Mouse (Mus musculus): ENCODE measurements around the gene Atxn7l2.
"Not testable (repeated sequence)": the region's sequence is repeated elsewhere in the genome, so short reads cannot be mapped to it uniquely, and the experiment has no call there.

The Atxn7l2 gene

GRCm38 (mm10) chr3:108210771-108211139 lies at the start of gene Atxn7l2:
Gene Atxn7l2 (minus strand): TSS chr3:108210934.
- DNase-seq (ENCODE audit: low spot score in 2 of 2) = peak in 1 of 2 experiments; percentile 84

- DNase-seq (ENCODE audit: low spot score in 2 of 2) = no peak
Measured at GRCm38 (mm10) chr3:108259319-108259718, 48.6 kb upstream of the Atxn7l2 start.

- no peak for DNase-seq (ENCODE audit: low spot score in 2 of 2)
Measured at GRCm38 (mm10) chr3:108257831-108258500, 47.2 kb upstream of the Atxn7l2 start.

- peak; percentile 98 for DNase-seq (ENCODE audit: low spot score in 2 of 2)
Measured at GRCm38 (mm10) chr3:108256719-108257637, 46.2 kb upstream of the Atxn7l2 start, which contains the start of gene Psma5. Gene Psma5 (plus strand): TSS chr3:108256926.

- DNase-seq (ENCODE audit: low spot score in 2 of 2) = no peak
Measured at GRCm38 (mm10) chr3:108246857-108247256, 36.1 kb upstream of the Atxn7l2 start.

GRCm38 (mm10) chr3:108241243-108241839 lies 30.6 kb upstream of the Atxn7l2 start:
- DNase-seq (ENCODE audit: low spot score in 2 of 2) = no peak

- DNase-seq (ENCODE audit: low spot score in 2 of 2) = not testable (repeated sequence)
Measured at GRCm38 (mm10) chr3:108237474-108238102, 26.9 kb upstream of the Atxn7l2 start.

GRCm38 (mm10) chr3:108231646-108232045 lies 20.9 kb upstream of the Atxn7l2 start:
- no peak for DNase-seq (ENCODE audit: low spot score in 2 of 2)

- no peak for DNase-seq (ENCODE audit: low spot score in 2 of 2)
Measured at GRCm38 (mm10) chr3:108227521-108227920, 16.8 kb upstream of the Atxn7l2 start.

- peak; percentile 60 to 65 for DNase-seq (ENCODE audit: low spot score in 2 of 2)
Measured at GRCm38 (mm10) chr3:108226558-108227350, 16.0 kb upstream of the Atxn7l2 start, which contains the start of gene Sypl2. Gene Sypl2 (minus strand): TSS chr3:108226648.

GRCm38 (mm10) chr3:108225711-108226557 lies 15.2 kb upstream of the Atxn7l2 start:
- DNase-seq (ENCODE audit: low spot score in 2 of 2) = peak in 1 of 2 experiments; percentile 27

- no peak for DNase-seq (ENCODE audit: low spot score in 2 of 2)
Measured at GRCm38 (mm10) chr3:108220661-108221060, 9.9 kb upstream of the Atxn7l2 start.

- DNase-seq (ENCODE audit: low spot score in 2 of 2) = no peak
Measured at GRCm38 (mm10) chr3:108214734-108215133, 4.0 kb upstream of the Atxn7l2 start.

GRCm38 (mm10) chr3:108212406-108212805 lies 1.7 kb upstream of the Atxn7l2 start:
- peak in 1 of 2 experiments; percentile 52 for DNase-seq (ENCODE audit: low spot score in 2 of 2)

GRCm38 (mm10) chr3:108211845-108212244 lies 1.1 kb upstream of the Atxn7l2 start:
- DNase-seq (ENCODE audit: low spot score in 2 of 2) = peak in 1 of 2 experiments; percentile 64

GRCm38 (mm10) chr3:108209946-108210770 lies 576 bp downstream of the Atxn7l2 start:
- DNase-seq (ENCODE audit: low spot score in 2 of 2) = peak; percentile 97

GRCm38 (mm10) chr3:108209536-108209935 lies 1.2 kb downstream of the Atxn7l2 start:
- DNase-seq (ENCODE audit: low spot score in 2 of 2) = peak in 1 of 2 experiments; percentile 54

- DNase-seq (ENCODE audit: low spot score in 2 of 2) = no peak
Measured at GRCm38 (mm10) chr3:108209001-108209400, 1.7 kb downstream of the Atxn7l2 start.
